Comparison of ENCODE assay signal across 10 mouse cellular contexts in genomic region chr2:30606621-30607052, GRCm38 (mm10). TPM values are rescaled to one million over a fixed set of nuclear protein-coding genes. Genes with fewer than 3 reads are reported as not detected.
DNase-seq lines count a peak whose midpoint lies in the region; ATAC-seq lines count a peak whose summit lies in the region.
"Had no signal": no experiment of that assay in that cellular context is flagged by ENCODE, and none has a peak within 500 bp of the region (broad histone marks: within the 10 kb centered on the region; RNA-seq: fewer than 3 reads in every experiment).

No protein-coding gene starts in this region.

- peaks cover 23% of the 10 kb centered on the region for H3K27me3 ChIP-seq in embryonic facial prominence, embryonic 10.5 days (replicated peaks; ENCODE audit: low read depth, poor library complexity, severe bottlenecking)
- no peaks in the 10 kb centered on the region for H3K27me3 ChIP-seq in intestine, embryonic 15.5 days (replicated peaks)
- no peaks in the 10 kb centered on the region; the same call in 1 of the 2 replicates for H3K27me3 ChIP-seq in midbrain, embryonic 11.5 days (ENCODE audit: control insufficient read depth, insufficient read depth, low read length)

- no peaks in the 10 kb centered on the region for H3K36me3 ChIP-seq in embryonic facial prominence, embryonic 10.5 days (replicated peaks)
- H3K36me3 ChIP-seq in intestine, embryonic 15.5 days, result no peaks in the 10 kb centered on the region
- no peaks in the 10 kb centered on the region for H3K36me3 ChIP-seq in midbrain, embryonic 11.5 days (ENCODE audit: control insufficient read depth, insufficient read depth, low read length)

- ATAC-seq in intestine, embryonic 15.5 days, result no peak
- 0 out of 2 replicates have a peak, but pooled peaks have one; percentile 8 for ATAC-seq in midbrain, embryonic 11.5 days (ENCODE audit: low FRiP score)
- no peak for ATAC-seq in activated CD4-positive, CD25-positive, alpha-beta regulatory T cell, adult 4 months

- peak overlapping the region; percentile 92 for H3K27ac ChIP-seq in embryonic facial prominence, embryonic 10.5 days (replicated peaks)
- no peak overlapping the region for H3K27ac ChIP-seq in intestine, embryonic 15.5 days
- no peak overlapping the region; the same call in 1 of the 2 replicates for H3K27ac ChIP-seq in midbrain, embryonic 11.5 days (ENCODE audit: low read depth, low read length)
- H3K27ac ChIP-seq: heart, adult 2 months; macrophage had no signal

- H3K4me2 ChIP-seq in intestine, embryonic 15.5 days (replicated peaks), result peak overlapping the region; percentile 15; the same call in 1 of the 2 replicates
- peak overlapping the region; percentile 2; the same call in 1 of the 2 replicates for H3K4me2 ChIP-seq in midbrain, embryonic 11.5 days

- peak overlapping the region; percentile 22; the same call in 1 of the 2 replicates for H3K4me3 ChIP-seq in embryonic facial prominence, embryonic 10.5 days
- no peak overlapping the region for H3K4me3 ChIP-seq in intestine, embryonic 15.5 days (replicated peaks)
- H3K4me3 ChIP-seq in midbrain, embryonic 11.5 days (ENCODE audit: low read depth, low read length), result no peak overlapping the region
- H3K4me3 ChIP-seq: heart, adult 2 months had no signal

- peak overlapping the region; percentile 2; the same call in 1 of the 2 replicates for H3K9ac ChIP-seq in intestine, embryonic 15.5 days
- peak overlapping the region; percentile 7; the same call in 1 of the 2 replicates for H3K9ac ChIP-seq in midbrain, embryonic 11.5 days (ENCODE audit: low read length)

- H3K4me1 ChIP-seq in embryonic facial prominence, embryonic 10.5 days, result peaks cover 68% of the 10 kb centered on the region
- peaks cover 44% of the 10 kb centered on the region for H3K4me1 ChIP-seq in intestine, embryonic 15.5 days (replicated peaks)
- peaks cover 42% of the 10 kb centered on the region for H3K4me1 ChIP-seq in midbrain, embryonic 11.5 days (ENCODE audit: control insufficient read depth, insufficient read depth, low read length)

- H3K9me3 ChIP-seq in embryonic facial prominence, embryonic 10.5 days, result no peaks in the 10 kb centered on the region
- no peaks in the 10 kb centered on the region for H3K9me3 ChIP-seq in intestine, embryonic 15.5 days
- no peaks in the 10 kb centered on the region for H3K9me3 ChIP-seq in midbrain, embryonic 11.5 days (ENCODE audit: control insufficient read depth, low read length)

- DNase-seq in Muller cell, postnatal 12 days (ENCODE audit: inconsistent ontology term), result peak; percentile 63
- peak; percentile 35 for DNase-seq in embryonic facial prominence, embryonic 10.5 days (ENCODE audit: low spot score)
- DNase-seq in midbrain, embryonic 11.5 days (ENCODE audit: low spot score, missing footprints), result no peak
- DNase-seq in urinary bladder, adult 18-20 months (ENCODE audit: low spot score in 2 of 2), result no peak
- DNase-seq in adrenal gland, adult 2 months, result no peak
- DNase-seq: thymus, postnatal 4 days had no signal

- 27% methylated on average over 23 of the region's 23 CpGs for WGBS in embryonic facial prominence, embryonic 10.5 days
- WGBS in intestine, embryonic 15.5 days, result 23% methylated on average over 23 of the region's 23 CpGs
- 20% methylated on average over 23 of the region's 23 CpGs for WGBS in midbrain, embryonic 11.5 days

RNA-seq across cellular contexts. Expression of gene Cstad, which starts 11.8 kb away (rescaled TPM):
- polyA plus RNA-seq in embryonic facial prominence, embryonic 10.5 days (2016; fragmentation: Nextera tagmentation; extraction: Ambion mirVana), result 0.44 and 0.86 TPM in 2 replicates
- polyA plus RNA-seq in intestine, embryonic 15.5 days (2015; fragmentation: Nextera tagmentation; extraction: Ambion mirVana), result 0.63 and 0.72 TPM in 2 replicates
- 0.21 and 0.74 TPM in 2 replicates for polyA plus RNA-seq in midbrain, embryonic 11.5 days (2014; fragmentation: Nextera tagmentation; extraction: Ambion mirVana)
- 1 to 10 TPM; 1.2 to 2.0 TPM for polyA plus RNA-seq in activated CD4-positive, CD25-positive, alpha-beta regulatory T cell, adult 4 months (2017; shearing (Covaris generic))
- 1 to 10 TPM; 1.1 to 1.8 TPM for total RNA-seq in adrenal gland, adult 2 months (2021)
- polyA plus RNA-seq in adrenal gland, adult 2 months (2012; rRNA removed), result 0.29 and 0.30 TPM in 2 replicates

Comparison
In these comparisons a context has a peak if more than half of its experiments do, and no peak if none do; other contexts are left out.
1. DNase-seq: peak in Muller cell, postnatal 12 days (single experiment) and embryonic facial prominence, embryonic 10.5 days (single experiment); none in midbrain, embryonic 11.5 days (single experiment), urinary bladder, adult 18-20 months (0 of 2) and adrenal gland, adult 2 months (single experiment).